In genomic region chr17:29467030-29467429, GRCm38 (mm10) we compare ENCODE assay signal across 10 mouse cellular contexts. TPM values are rescaled to one million over a fixed set of nuclear protein-coding genes. Genes with fewer than 3 reads are reported as not detected.
A peak's percentile ranks its signal among the peaks of the same experiment; 100 is the strongest.
DNase-seq lines count a peak whose midpoint lies in the region; ATAC-seq lines count a peak whose summit lies in the region.
"Had no signal": no experiment of that assay in that cellular context is flagged by ENCODE, and none has a peak within 500 bp of the region (broad histone marks: within the 10 kb centered on the region; RNA-seq: fewer than 3 reads in every experiment).

No protein-coding gene starts in this region.

- intact Hi-C loops in gastrocnemius, postnatal 36 days (cut with DNase I), result no loop called here

- peak overlapping the region; percentile 60 for H3K4me2 ChIP-seq in liver, embryonic 11.5 days
- peak overlapping the region; percentile 46; the same call in 1 of the 2 replicates for H3K4me2 ChIP-seq in forebrain, embryonic 15.5 days (replicated peaks)
- H3K4me2 ChIP-seq in liver, embryonic 13.5 days, result peak overlapping the region; percentile 54
- H3K4me2 ChIP-seq in stomach, embryonic 16.5 days (ENCODE audit: low read depth, low read length), result peak overlapping the region; percentile 49

- H3K4me3 ChIP-seq in liver, embryonic 11.5 days (ENCODE audit: low read depth, low read length), result no peak overlapping the region
- no peak overlapping the region for H3K4me3 ChIP-seq in forebrain, embryonic 15.5 days
- H3K4me3 ChIP-seq in liver, embryonic 13.5 days (replicated peaks), result no peak overlapping the region
- no peak overlapping the region for H3K4me3 ChIP-seq in stomach, embryonic 16.5 days (replicated peaks; ENCODE audit: low read length)

- no peak for ATAC-seq in liver, embryonic 11.5 days (replicated peaks; ENCODE audit: low FRiP score)
- ATAC-seq in forebrain, embryonic 15.5 days (replicated peaks), result no peak
- no peak for ATAC-seq in liver, embryonic 13.5 days (ENCODE audit: low read depth)
- ATAC-seq in stomach, embryonic 16.5 days (ENCODE audit: insufficient read depth, low FRiP score), result no peak
- ATAC-seq: Patski had no signal

- no peaks in the 10 kb centered on the region for H3K36me3 ChIP-seq in liver, embryonic 11.5 days (ENCODE audit: control insufficient read depth, insufficient read depth, low read length)
- H3K36me3 ChIP-seq in forebrain, embryonic 15.5 days, result no peaks in the 10 kb centered on the region
- no peaks in the 10 kb centered on the region for H3K36me3 ChIP-seq in liver, embryonic 13.5 days
- no peaks in the 10 kb centered on the region for H3K36me3 ChIP-seq in stomach, embryonic 16.5 days (ENCODE audit: control insufficient read depth, insufficient read depth, low read length)

- no peak overlapping the region for H3K27ac ChIP-seq in liver, embryonic 11.5 days (ENCODE audit: low read depth, low read length)
- peak overlapping the region; percentile 83 for H3K27ac ChIP-seq in forebrain, embryonic 15.5 days (replicated peaks)
- no peak overlapping the region for H3K27ac ChIP-seq in liver, embryonic 13.5 days
- H3K27ac ChIP-seq in stomach, embryonic 16.5 days (ENCODE audit: low read length), result no peak overlapping the region; the same call in 1 of the 2 replicates
- H3K27ac ChIP-seq: liver, embryonic 14.5 days had no signal

- no peaks in the 10 kb centered on the region for H3K9me3 ChIP-seq in liver, embryonic 11.5 days (ENCODE audit: control insufficient read depth, low read length)
- no peaks in the 10 kb centered on the region for H3K9me3 ChIP-seq in forebrain, embryonic 15.5 days
- H3K9me3 ChIP-seq in liver, embryonic 13.5 days (replicated peaks), result no peaks in the 10 kb centered on the region
- H3K9me3 ChIP-seq in stomach, embryonic 16.5 days (replicated peaks; ENCODE audit: control insufficient read depth, low read length), result no peaks in the 10 kb centered on the region

- 31% methylated on average over 11 of the region's 11 CpGs for WGBS in liver, embryonic 11.5 days
- 14% methylated on average over 11 of the region's 11 CpGs for WGBS in forebrain, embryonic 15.5 days
- 37% methylated on average over 11 of the region's 11 CpGs for WGBS in liver, embryonic 13.5 days (ENCODE audit: insufficient replicate concordance)
- WGBS in stomach, embryonic 16.5 days, result 40% methylated on average over 10 of the region's 11 CpGs

- no peak for DNase-seq in liver, embryonic 11.5 days (ENCODE audit: low spot score)
- no peak for DNase-seq in liver
- DNase-seq in liver, embryonic 13.5 days, result no peak
- DNase-seq in layer of hippocampus, postnatal 10 days (ENCODE audit: low spot score in 2 of 2), result no peak
- no peak for DNase-seq in gastrocnemius, postnatal 36 days
- no peak for DNase-seq in adrenal gland, adult 2 months

- H3K4me1 ChIP-seq in liver, embryonic 11.5 days (replicated peaks; ENCODE audit: control insufficient read depth, insufficient read depth, low read length), result peaks cover 46% of the 10 kb centered on the region
- peaks cover 28% of the 10 kb centered on the region for H3K4me1 ChIP-seq in forebrain, embryonic 15.5 days
- H3K4me1 ChIP-seq in liver, embryonic 13.5 days (replicated peaks), result peaks cover 58% of the 10 kb centered on the region
- H3K4me1 ChIP-seq in stomach, embryonic 16.5 days (ENCODE audit: control insufficient read depth, insufficient read depth, low read length), result peaks cover 26% of the 10 kb centered on the region

- no peak overlapping the region for H3K9ac ChIP-seq in liver, embryonic 11.5 days (ENCODE audit: low read depth, low read length)
- H3K9ac ChIP-seq in forebrain, embryonic 15.5 days (replicated peaks), result no peak overlapping the region
- no peak overlapping the region for H3K9ac ChIP-seq in liver, embryonic 13.5 days
- H3K9ac ChIP-seq in stomach, embryonic 16.5 days (ENCODE audit: low read length), result no peak overlapping the region
- H3K9ac ChIP-seq: liver, embryonic 14.5 days had no signal

- H3K27me3 ChIP-seq in liver, embryonic 11.5 days (replicated peaks; ENCODE audit: control insufficient read depth, insufficient read depth, low read length), result peaks cover 42% of the 10 kb centered on the region
- H3K27me3 ChIP-seq in forebrain, embryonic 15.5 days, result no peaks in the 10 kb centered on the region
- H3K27me3 ChIP-seq in liver, embryonic 13.5 days, result peaks cover 81% of the 10 kb centered on the region
- H3K27me3 ChIP-seq in stomach, embryonic 16.5 days (ENCODE audit: control insufficient read depth, insufficient read depth, low read length), result no peaks in the 10 kb centered on the region
- H3K27me3 ChIP-seq: Patski had no signal

RNA-seq across cellular contexts. Expression of gene Pim1, which starts 23.5 kb away (rescaled TPM):
- 41.6 and 47.0 TPM in 2 replicates for polyA plus RNA-seq in liver, embryonic 11.5 days (2014; fragmentation: Nextera tagmentation; extraction: Ambion mirVana)
- polyA plus RNA-seq in forebrain, embryonic 15.5 days (2015; fragmentation: Nextera tagmentation; extraction: Ambion mirVana), result 15.6 and 17.7 TPM in 2 replicates
- polyA plus RNA-seq in liver, embryonic 13.5 days (2015; fragmentation: Nextera tagmentation; extraction: Ambion mirVana), result 105 and 110 TPM in 2 replicates
- polyA plus RNA-seq in stomach, embryonic 16.5 days (2015; fragmentation: Nextera tagmentation; extraction: Ambion mirVana), result 11.8 and 13.5 TPM in 2 replicates
- 1 to 10 TPM; 3.5 to 4.0 TPM for total RNA-seq in layer of hippocampus, postnatal 10 days (2021)
- total RNA-seq in gastrocnemius, postnatal 36 days (2021), result 10 to 100 TPM; 13.6 to 16.3 TPM
- 100 to 1,000 TPM; 120 to 124 TPM for total RNA-seq in adrenal gland, adult 2 months (2021)
- polyA plus RNA-seq in adrenal gland, adult 2 months (2012; rRNA removed), result 150 and 153 TPM in 2 replicates
